Mouse (Mus musculus) right cerebral cortex, postnatal 4 days (tissue): ENCODE results near the gene Mrps15.
A peak's percentile ranks its signal among the peaks of the same experiment; 100 is the strongest.
"Not testable (repeated sequence)": the region's sequence is repeated elsewhere in the genome, so short reads cannot be mapped to it uniquely, and the experiment has no call there.

ENCODE experiments used
- DNase-seq: peaks from one replicate; pipeline ENCODE4 v3.0.0-alpha.2; 2022

Gene Mrps15

GRCm38 (mm10) chr4:126079266-126079665, 32.5 kb downstream of the Mrps15 start:
- DNase-seq: no peak

DNA sequence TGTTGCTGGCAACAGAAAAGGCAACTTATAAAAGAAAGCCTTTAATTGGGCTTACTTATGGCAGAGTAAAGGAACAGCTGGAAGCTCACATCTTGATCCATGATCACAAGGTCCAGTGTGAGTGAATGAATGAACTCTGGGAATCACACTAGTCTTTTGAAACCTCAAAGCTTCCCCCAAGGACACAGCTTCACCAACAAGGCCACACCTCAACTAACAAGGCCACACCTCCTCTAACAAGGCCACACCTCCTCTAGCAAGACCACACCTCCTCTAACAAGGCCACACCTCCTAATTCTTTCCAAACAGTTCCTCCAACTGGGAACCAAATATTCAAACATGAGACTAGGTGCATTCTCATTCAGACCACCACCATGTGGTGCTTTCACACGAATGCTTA, 34.9 kb downstream of the Mrps15 start:
- no peak for DNase-seq

DNA sequence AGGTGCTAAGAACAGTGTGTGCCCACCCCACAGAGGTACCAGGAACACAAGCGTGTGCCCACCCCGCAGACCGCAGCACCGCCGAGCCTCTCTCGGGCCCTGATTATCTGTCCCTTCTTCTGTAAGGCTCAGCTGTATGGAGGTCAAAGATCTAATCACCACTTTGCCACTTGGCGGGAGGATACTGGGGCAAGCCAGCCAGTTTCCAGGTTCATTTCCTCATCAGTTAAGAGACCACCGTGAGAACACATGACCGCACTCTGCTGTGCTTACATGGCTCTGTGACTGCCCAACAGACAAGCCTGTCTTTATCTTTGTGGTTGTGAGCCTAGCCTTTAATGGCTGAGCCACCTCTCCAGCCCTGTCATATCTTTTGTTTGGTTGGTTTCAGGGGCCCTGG, 36.3 kb downstream of the Mrps15 start:
- DNase-seq: no peak

GRCm38 (mm10) chr4:126084382-126084781, 37.7 kb downstream of the Mrps15 start:
- DNase-seq: no peak

DNA sequence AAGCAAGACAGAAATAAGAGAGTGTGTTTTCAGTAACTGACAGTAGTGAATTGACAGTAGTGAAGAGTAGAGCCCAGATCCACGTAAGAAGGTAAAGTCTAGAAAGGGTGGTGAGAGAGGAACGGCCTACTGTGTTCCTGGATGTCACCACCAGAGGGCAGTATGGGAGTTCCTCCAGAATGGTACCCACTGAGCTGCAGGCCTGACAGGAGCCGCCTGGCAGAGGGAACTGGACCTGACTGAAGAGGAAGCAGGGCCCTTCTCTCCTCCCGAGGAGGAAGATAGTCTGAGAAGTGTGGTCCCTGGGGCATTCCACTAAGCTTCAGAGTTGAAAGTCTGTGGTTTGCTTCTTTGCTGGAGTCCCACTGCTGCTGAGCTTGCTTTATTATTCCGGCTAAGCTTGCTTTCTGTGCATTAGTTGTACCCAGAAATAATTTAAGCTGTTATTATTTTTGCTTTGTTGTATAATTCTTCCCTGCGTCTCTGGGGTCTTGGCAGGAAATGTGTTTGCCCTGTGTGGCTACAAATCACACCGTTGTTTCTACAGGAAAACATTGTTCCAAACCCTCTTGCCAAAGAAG, 39.4 kb downstream of the Mrps15 start:
- peak; percentile 76 for DNase-seq

- DNase-seq: no peak
Observed at GRCm38 (mm10) chr4:126090101-126090847, 43.5 kb downstream of the Mrps15 start.

DNA sequence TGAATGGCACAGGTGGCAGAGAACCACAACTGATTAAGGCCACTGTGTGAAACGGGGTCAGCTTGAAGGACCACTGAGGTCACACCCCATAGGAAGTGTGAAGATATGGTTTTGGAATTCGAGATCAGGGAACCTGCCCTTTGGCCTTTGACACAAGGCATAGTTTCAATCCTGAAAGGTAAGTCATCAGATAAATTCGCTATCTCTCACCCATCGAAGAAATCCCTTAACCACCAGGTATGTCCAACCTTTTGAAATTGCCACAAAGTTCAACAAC, 44.1 kb downstream of the Mrps15 start:
- DNase-seq: no peak

GRCm38 (mm10) chr4:126091873-126092272, 45.1 kb downstream of the Mrps15 start:
- DNase-seq: no peak

DNA sequence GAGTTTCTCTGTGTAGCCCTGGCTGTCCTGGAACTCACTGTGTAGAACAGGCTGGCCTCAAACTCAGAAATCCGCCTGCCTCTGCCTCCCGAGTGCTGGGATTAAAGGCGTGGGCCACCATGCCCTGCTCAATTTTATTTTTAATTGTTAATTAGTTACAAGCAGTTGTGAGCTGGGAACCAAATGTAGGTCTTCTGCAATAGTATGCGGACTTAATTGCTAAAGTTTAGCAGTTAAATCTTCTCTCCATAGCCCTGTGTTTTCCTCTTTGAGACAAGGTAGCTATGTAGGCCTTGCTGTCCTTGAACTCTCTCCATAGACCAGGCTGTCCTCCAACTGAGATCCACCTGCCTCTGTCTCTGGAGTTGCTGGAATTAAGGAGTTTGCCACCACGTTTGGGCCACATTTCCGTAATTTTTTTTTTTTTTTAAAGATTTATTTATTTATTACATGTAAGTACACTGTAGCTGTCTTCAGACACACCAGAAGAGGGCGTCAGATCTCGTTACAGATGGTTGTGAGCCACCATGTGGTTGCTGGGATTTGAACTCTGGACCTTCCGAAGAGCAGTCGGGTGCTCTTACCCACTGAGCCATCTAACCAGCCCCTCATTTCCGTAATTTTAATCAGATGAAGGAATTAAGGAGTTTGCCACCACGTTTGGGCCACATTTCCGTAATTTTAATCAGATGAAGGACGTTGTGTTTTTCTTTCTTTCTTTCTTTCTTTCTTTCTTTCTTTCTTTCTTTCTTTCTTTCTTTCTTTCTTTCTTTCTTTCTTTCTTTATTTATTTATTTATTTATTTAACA, 49.1 kb downstream of the Mrps15 start:
- not testable (repeated sequence) for DNase-seq

GRCm38 (mm10) chr4:126096464-126097111, 49.9 kb downstream of the Mrps15 start, which contains the start of gene Lsm10:
TSS of gene Lsm10 (plus strand) at chr4:126096623.
- peak; percentile 92 for DNase-seq

DNA sequence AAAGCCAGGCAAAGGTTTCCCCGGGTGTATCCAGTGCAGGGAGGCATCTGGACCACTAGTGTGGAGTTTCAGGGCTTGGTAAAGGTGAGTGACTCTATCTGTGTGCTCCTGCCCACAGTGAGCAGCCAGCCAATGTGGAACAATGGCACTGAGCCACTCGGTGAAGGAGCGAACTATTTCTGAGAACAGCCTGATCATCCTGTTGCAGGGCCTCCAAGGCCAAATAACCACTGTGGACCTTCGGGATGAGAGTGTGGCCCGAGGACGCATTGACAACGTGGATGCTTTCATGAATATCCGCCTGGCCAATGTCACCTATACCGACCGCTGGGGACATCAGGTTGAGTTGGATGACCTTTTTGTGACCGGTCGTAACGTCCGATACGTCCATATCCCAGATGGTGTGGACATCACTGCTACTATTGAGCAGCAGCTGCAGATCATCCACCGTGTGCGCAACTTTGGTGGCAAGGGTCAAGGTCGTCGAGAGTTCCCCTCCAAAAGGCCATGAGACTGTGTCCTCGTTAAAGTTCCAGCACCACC, 51.1 kb downstream of the Mrps15 start:
- no peak for DNase-seq

DNA sequence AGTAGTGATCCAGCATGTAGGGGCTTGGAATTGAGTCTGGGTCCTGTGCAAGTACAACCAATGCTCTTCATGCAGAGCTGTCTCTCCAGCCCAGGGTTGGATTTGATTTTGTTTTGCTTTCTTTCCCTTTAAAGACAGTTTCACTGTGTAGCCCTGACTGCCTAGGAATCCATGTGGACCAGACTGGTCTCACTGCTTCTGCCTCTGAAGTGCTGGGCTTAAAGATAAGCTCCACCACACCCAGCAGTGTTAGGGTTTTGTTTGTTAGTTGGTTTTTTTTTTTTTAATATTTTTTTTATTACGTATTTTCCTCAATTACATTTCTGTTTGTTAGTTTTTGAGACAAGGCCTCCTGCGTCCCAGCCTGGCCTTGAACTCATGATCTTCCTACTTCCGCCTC, 52.6 kb downstream of the Mrps15 start:
- no peak for DNase-seq

GRCm38 (mm10) chr4:126100764-126101163, 54.0 kb downstream of the Mrps15 start:
- DNase-seq: no peak

DNA sequence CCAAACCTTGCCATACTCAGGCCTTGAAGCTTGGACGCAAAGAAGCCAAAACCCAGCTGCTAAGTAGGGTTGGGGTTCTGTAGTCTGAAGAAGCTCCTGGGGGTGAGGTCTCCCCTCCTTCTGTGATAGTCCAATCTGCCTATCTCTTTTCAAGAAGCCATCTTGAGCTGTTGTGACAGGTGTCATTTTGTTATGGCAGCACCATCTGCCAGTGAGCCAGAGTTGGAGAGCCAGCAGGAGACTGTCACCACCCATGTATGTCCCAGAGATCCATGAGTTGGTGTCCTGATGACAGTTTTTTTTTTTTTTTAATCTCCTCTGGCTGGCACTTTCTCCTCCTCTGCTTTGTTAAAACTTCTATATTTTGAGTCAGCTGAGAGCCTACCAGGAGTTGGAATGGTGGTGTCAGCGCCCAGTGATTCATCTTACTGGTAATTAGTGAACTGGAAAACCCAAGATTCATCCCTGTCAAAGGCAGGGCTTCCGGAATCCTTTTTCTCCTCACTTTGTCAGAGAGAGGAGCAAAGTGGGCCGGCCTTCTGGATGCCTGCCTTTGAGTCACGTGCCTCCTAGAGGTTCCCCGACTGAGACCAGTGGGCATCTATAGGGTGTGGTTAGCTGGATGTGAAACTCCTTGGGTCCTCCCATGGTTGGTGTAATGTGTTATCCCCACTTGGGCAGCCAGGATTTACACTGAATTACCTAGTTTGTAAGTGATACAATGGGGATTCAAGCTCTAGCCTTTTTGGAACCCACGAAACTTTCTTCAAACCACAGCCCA, 55.5 kb downstream of the Mrps15 start:
- DNase-seq: no peak

- peak; percentile 69 for DNase-seq
Observed at GRCm38 (mm10) chr4:126103057-126103581, 56.4 kb downstream of the Mrps15 start.

GRCm38 (mm10) chr4:126103590-126104068, 56.9 kb downstream of the Mrps15 start, which contains the start of gene Stk40:
TSS of gene Stk40 (plus strand) at chr4:126103957.
- DNase-seq: peak; percentile 95

DNA sequence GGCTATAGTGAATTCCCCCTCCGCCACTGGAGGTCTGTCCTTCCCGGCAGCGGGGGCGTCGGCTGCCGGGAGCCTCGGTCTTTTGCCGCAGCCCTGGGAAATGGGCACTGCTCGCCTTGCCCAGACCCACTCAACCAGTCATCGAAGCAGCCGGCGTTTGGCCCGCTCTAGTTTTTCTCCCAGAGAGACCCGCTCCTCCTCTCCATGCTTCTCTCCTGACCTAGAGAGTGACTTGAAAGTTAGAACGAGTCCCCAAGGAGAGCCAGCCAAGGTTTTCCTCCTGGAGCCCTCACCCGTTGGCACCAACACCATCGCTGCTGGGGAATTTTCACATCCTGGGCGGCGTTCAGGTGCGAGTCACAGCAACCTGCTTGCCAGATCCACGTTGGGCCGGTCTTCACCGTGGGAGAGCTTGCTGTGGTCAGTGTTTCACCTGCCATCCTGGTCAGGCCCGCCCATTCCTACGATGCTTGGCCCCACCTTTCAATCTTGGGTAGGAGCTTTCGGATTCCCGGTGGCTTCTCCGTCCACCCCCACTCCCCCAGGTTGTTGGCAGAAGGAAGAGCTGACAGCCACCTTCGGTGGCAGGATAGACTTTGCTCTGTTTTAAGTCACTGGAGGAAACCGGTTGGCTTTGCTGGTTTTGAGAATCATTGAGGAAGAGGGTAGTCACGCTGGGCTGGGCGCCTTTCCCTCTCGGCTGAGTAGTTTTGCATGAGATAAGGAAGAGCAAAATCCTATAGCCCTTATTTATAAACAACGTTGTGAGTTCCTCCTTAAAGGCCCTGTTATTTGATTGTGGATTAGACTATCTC, 57.7 kb downstream of the Mrps15 start:
- peak; percentile 48 for DNase-seq
